Mouse (Mus musculus): ENCODE results near the gene Peli1. TPM values are rescaled to one million over a fixed set of nuclear protein-coding genes. Genes with fewer than 3 reads are reported as not detected.

Peli1 gene
- polyA plus RNA-seq, 1 experiment, result not detected

GRCm38 (mm10) chr11:21122399-21122798 is 31.3 kb downstream of the Peli1 start:
- WGBS, result 89% methylated on average over 2 of the region's 2 CpGs
- Histone ChIP-seq H3K4me1 (ENCODE audit: control insufficient read depth, insufficient read depth, low read length) (no peaks in the 10 kb centered on the region), H3K4me3 (ENCODE audit: insufficient read depth, low read depth, low read length) (no peak overlapping the region), H3K27ac (ENCODE audit: insufficient read depth, low read depth, low read length) (no peak overlapping the region)
- TF ChIP-seq POLR2A (IDR thresholded peaks at IDR 0.05; ENCODE audit: insufficient read depth, low read depth, low read length), result no peak
- TF ChIP-seq CTCF (IDR thresholded peaks at IDR 0.05; ENCODE audit: insufficient read depth, low read depth, low read length), result no peak

- H3K4me1 ChIP-seq (ENCODE audit: control insufficient read depth, insufficient read depth, low read length), result no peaks in the 10 kb centered on the region
- no peak overlapping the region for H3K4me3 ChIP-seq (ENCODE audit: insufficient read depth, low read depth, low read length)
- WGBS, result 85% methylated on average over 2 of the region's 2 CpGs
- H3K27ac ChIP-seq (ENCODE audit: insufficient read depth, low read depth, low read length), result no peak overlapping the region
- TF ChIP-seq CTCF (IDR thresholded peaks at IDR 0.05; ENCODE audit: insufficient read depth, low read depth, low read length) (no peak), POLR2A (IDR thresholded peaks at IDR 0.05; ENCODE audit: insufficient read depth, low read depth, low read length) (no peak)
These were observed 40.6 kb downstream of the Peli1 start for GRCm38 (mm10) chr11:21131692-21132091.

- Histone ChIP-seq H3K4me1 (ENCODE audit: control insufficient read depth, insufficient read depth, low read length) (no peaks in the 10 kb centered on the region), H3K4me3 (ENCODE audit: insufficient read depth, low read depth, low read length) (no peak overlapping the region), H3K27ac (ENCODE audit: insufficient read depth, low read depth, low read length) (no peak overlapping the region)
- WGBS, result 73% methylated on average over 2 of the region's 2 CpGs
- TF ChIP-seq POLR2A (IDR thresholded peaks at IDR 0.05; ENCODE audit: insufficient read depth, low read depth, low read length) (no peak), CTCF (IDR thresholded peaks at IDR 0.05; ENCODE audit: insufficient read depth, low read depth, low read length) (no peak)
These were observed 43.9 kb downstream of the Peli1 start for GRCm38 (mm10) chr11:21134875-21135451.

GRCm38 (mm10) chr11:21139453-21139852 is 48.4 kb downstream of the Peli1 start:
- no peak for TF ChIP-seq CTCF (IDR thresholded peaks at IDR 0.05; ENCODE audit: insufficient read depth, low read depth, low read length)
- 97% methylated on average over 1 of the region's 1 CpGs for WGBS

GRCm38 (mm10) chr11:21141242-21141641 is 50.2 kb downstream of the Peli1 start:
- no peak overlapping the region for H3K27ac ChIP-seq (ENCODE audit: insufficient read depth, low read depth, low read length)
- H3K4me1 ChIP-seq (ENCODE audit: control insufficient read depth, insufficient read depth, low read length), result no peaks in the 10 kb centered on the region
- TF ChIP-seq CTCF (IDR thresholded peaks at IDR 0.05; ENCODE audit: insufficient read depth, low read depth, low read length) (no peak), POLR2A (IDR thresholded peaks at IDR 0.05; ENCODE audit: insufficient read depth, low read depth, low read length) (no peak)
- 88% methylated on average over 7 of the region's 7 CpGs for WGBS
- no peak overlapping the region for H3K4me3 ChIP-seq (ENCODE audit: insufficient read depth, low read depth, low read length)

More at GRCm38 (mm10) chr11:21139453-21139852, 48.4 kb downstream of the Peli1 start:
- Histone ChIP-seq H3K4me1 (ENCODE audit: control insufficient read depth, insufficient read depth, low read length) (no peaks in the 10 kb centered on the region), H3K4me3 (ENCODE audit: insufficient read depth, low read depth, low read length) (no peak overlapping the region), H3K27ac (ENCODE audit: insufficient read depth, low read depth, low read length) (no peak overlapping the region)

GRCm38 (mm10) chr11:21141755-21142154 is 50.7 kb downstream of the Peli1 start:
- WGBS, result 89% methylated on average over 4 of the region's 4 CpGs
- TF ChIP-seq CTCF (IDR thresholded peaks at IDR 0.05; ENCODE audit: insufficient read depth, low read depth, low read length), result no peak
- TF ChIP-seq POLR2A (IDR thresholded peaks at IDR 0.05; ENCODE audit: insufficient read depth, low read depth, low read length), result no peak
- H3K27ac ChIP-seq (ENCODE audit: insufficient read depth, low read depth, low read length), result no peak overlapping the region
- H3K4me3 ChIP-seq (ENCODE audit: insufficient read depth, low read depth, low read length), result no peak overlapping the region
- H3K4me1 ChIP-seq (ENCODE audit: control insufficient read depth, insufficient read depth, low read length), result no peaks in the 10 kb centered on the region

- no peak overlapping the region for H3K27ac ChIP-seq (ENCODE audit: insufficient read depth, low read depth, low read length)
- 85% methylated on average over 4 of the region's 4 CpGs for WGBS
- no peak overlapping the region for H3K4me3 ChIP-seq (ENCODE audit: insufficient read depth, low read depth, low read length)
- no peaks in the 10 kb centered on the region for H3K4me1 ChIP-seq (ENCODE audit: control insufficient read depth, insufficient read depth, low read length)
- TF ChIP-seq CTCF (IDR thresholded peaks at IDR 0.05; ENCODE audit: insufficient read depth, low read depth, low read length), result no peak
- no peak for TF ChIP-seq POLR2A (IDR thresholded peaks at IDR 0.05; ENCODE audit: insufficient read depth, low read depth, low read length)
These were observed 58.4 kb downstream of the Peli1 start for GRCm38 (mm10) chr11:21149476-21149875.

GRCm38 (mm10) chr11:21150316-21150715 is 59.2 kb downstream of the Peli1 start:
- Histone ChIP-seq H3K4me3 (ENCODE audit: insufficient read depth, low read depth, low read length) (no peak overlapping the region), H3K27ac (ENCODE audit: insufficient read depth, low read depth, low read length) (no peak overlapping the region), H3K4me1 (ENCODE audit: control insufficient read depth, insufficient read depth, low read length) (no peaks in the 10 kb centered on the region)
- TF ChIP-seq POLR2A (IDR thresholded peaks at IDR 0.05; ENCODE audit: insufficient read depth, low read depth, low read length), result no peak
- no peak for TF ChIP-seq CTCF (IDR thresholded peaks at IDR 0.05; ENCODE audit: insufficient read depth, low read depth, low read length)
- 82% methylated on average over 5 of the region's 5 CpGs for WGBS

GRCm38 (mm10) chr11:21151672-21152071 is 60.6 kb downstream of the Peli1 start:
- Histone ChIP-seq H3K4me3 (ENCODE audit: insufficient read depth, low read depth, low read length) (no peak overlapping the region), H3K27ac (ENCODE audit: insufficient read depth, low read depth, low read length) (no peak overlapping the region), H3K4me1 (ENCODE audit: control insufficient read depth, insufficient read depth, low read length) (no peaks in the 10 kb centered on the region)
- TF ChIP-seq CTCF (IDR thresholded peaks at IDR 0.05; ENCODE audit: insufficient read depth, low read depth, low read length), result no peak
- TF ChIP-seq POLR2A (IDR thresholded peaks at IDR 0.05; ENCODE audit: insufficient read depth, low read depth, low read length), result no peak
- WGBS, result 96% methylated on average over 1 of the region's 1 CpGs

- Histone ChIP-seq H3K27ac (ENCODE audit: insufficient read depth, low read depth, low read length) (no peak overlapping the region), H3K4me1 (ENCODE audit: control insufficient read depth, insufficient read depth, low read length) (no peaks in the 10 kb centered on the region), H3K4me3 (ENCODE audit: insufficient read depth, low read depth, low read length) (no peak overlapping the region)
- no peak for TF ChIP-seq POLR2A (IDR thresholded peaks at IDR 0.05; ENCODE audit: insufficient read depth, low read depth, low read length)
- no peak for TF ChIP-seq CTCF (IDR thresholded peaks at IDR 0.05; ENCODE audit: insufficient read depth, low read depth, low read length)
- 75% methylated on average over 4 of the region's 4 CpGs for WGBS
These were observed 62.0 kb downstream of the Peli1 start for GRCm38 (mm10) chr11:21153111-21153510.

All from olfactory bulb, adult 2 months (tissue).